Mouse (Mus musculus): Measurements from ENCODE around the gene Mindy1. TPM values are rescaled to one million over a fixed set of nuclear protein-coding genes. Genes with fewer than 3 reads are reported as not detected.
A peak's percentile ranks its signal among the peaks of the same experiment; 100 is the strongest.

Mindy1 gene
- polyA plus RNA-seq, 1 experiment: 60.3 TPM

GRCm38 (mm10) chr3:95315094-95315843 lies 34.1 kb downstream of the Mindy1 start:
- no peaks in the 10 kb centered on the region for H3K36me3 ChIP-seq (ENCODE audit: control insufficient read depth, insufficient read depth, low read length)
- H3K27ac ChIP-seq (ENCODE audit: control insufficient read depth, insufficient read depth, low read depth, low read length): peak overlapping the region; percentile 90
- peaks cover 12% of the 10 kb centered on the region for H3K4me1 ChIP-seq (ENCODE audit: control insufficient read depth, insufficient read depth, low read length)
- H3K27me3 ChIP-seq (ENCODE audit: control insufficient read depth, insufficient read depth, low read length): no peaks in the 10 kb centered on the region
- TF ChIP-seq CTCF (IDR thresholded peaks at IDR 0.05; ENCODE audit: control insufficient read depth, insufficient read depth, insufficient replicate concordance, low read depth, low read length) (no peak), POLR2A (IDR thresholded peaks at IDR 0.05; ENCODE audit: control insufficient read depth, low read depth, low read length) (peak; percentile 36)
- H3K4me3 ChIP-seq (ENCODE audit: control insufficient read depth, low read depth, low read length): peak overlapping the region; percentile 90

- TF ChIP-seq CTCF (IDR thresholded peaks at IDR 0.05; ENCODE audit: control insufficient read depth, insufficient read depth, insufficient replicate concordance, low read depth, low read length) (no peak), POLR2A (IDR thresholded peaks at IDR 0.05; ENCODE audit: control insufficient read depth, low read depth, low read length) (no peak)
- peaks cover 12% of the 10 kb centered on the region for H3K4me1 ChIP-seq (ENCODE audit: control insufficient read depth, insufficient read depth, low read length)
- H3K27me3 ChIP-seq (ENCODE audit: control insufficient read depth, insufficient read depth, low read length): no peaks in the 10 kb centered on the region
Measured at GRCm38 (mm10) chr3:95315844-95316550, 34.9 kb downstream of the Mindy1 start.

GRCm38 (mm10) chr3:95317414-95318080 lies 36.4 kb downstream of the Mindy1 start:
- H3K4me3 ChIP-seq (ENCODE audit: control insufficient read depth, low read depth, low read length): no peak overlapping the region
- TF ChIP-seq POLR2A (IDR thresholded peaks at IDR 0.05; ENCODE audit: control insufficient read depth, low read depth, low read length) (no peak), CTCF (IDR thresholded peaks at IDR 0.05; ENCODE audit: control insufficient read depth, insufficient read depth, insufficient replicate concordance, low read depth, low read length) (peak; percentile 60; the same call in 1 of the 2 replicates)
- no peaks in the 10 kb centered on the region for H3K36me3 ChIP-seq (ENCODE audit: control insufficient read depth, insufficient read depth, low read length)
- H3K4me1 ChIP-seq (ENCODE audit: control insufficient read depth, insufficient read depth, low read length): peaks cover 12% of the 10 kb centered on the region
- H3K27me3 ChIP-seq (ENCODE audit: control insufficient read depth, insufficient read depth, low read length): no peaks in the 10 kb centered on the region
- no peak overlapping the region for H3K27ac ChIP-seq (ENCODE audit: control insufficient read depth, insufficient read depth, low read depth, low read length)

More at GRCm38 (mm10) chr3:95315844-95316550, 34.9 kb downstream of the Mindy1 start:
- Histone ChIP-seq H3K4me3 (ENCODE audit: control insufficient read depth, low read depth, low read length) (peak overlapping the region; percentile 90), H3K36me3 (ENCODE audit: control insufficient read depth, insufficient read depth, low read length) (no peaks in the 10 kb centered on the region), H3K27ac (ENCODE audit: control insufficient read depth, insufficient read depth, low read depth, low read length) (peak overlapping the region; percentile 90)

GRCm38 (mm10) chr3:95318548-95318947 lies 37.4 kb downstream of the Mindy1 start:
- no peak for TF ChIP-seq POLR2A (IDR thresholded peaks at IDR 0.05; ENCODE audit: control insufficient read depth, low read depth, low read length)
- no peak for TF ChIP-seq CTCF (IDR thresholded peaks at IDR 0.05; ENCODE audit: control insufficient read depth, insufficient read depth, insufficient replicate concordance, low read depth, low read length)
- no peaks in the 10 kb centered on the region for H3K27me3 ChIP-seq (ENCODE audit: control insufficient read depth, insufficient read depth, low read length)
- H3K36me3 ChIP-seq (ENCODE audit: control insufficient read depth, insufficient read depth, low read length): no peaks in the 10 kb centered on the region; the same call in 1 of the 2 replicates
- peaks cover 12% of the 10 kb centered on the region for H3K4me1 ChIP-seq (ENCODE audit: control insufficient read depth, insufficient read depth, low read length)
- H3K27ac ChIP-seq (ENCODE audit: control insufficient read depth, insufficient read depth, low read depth, low read length): no peak overlapping the region
- H3K4me3 ChIP-seq (ENCODE audit: control insufficient read depth, low read depth, low read length): no peak overlapping the region

- peaks cover 12% of the 10 kb centered on the region for H3K4me1 ChIP-seq (ENCODE audit: control insufficient read depth, insufficient read depth, low read length)
Measured at GRCm38 (mm10) chr3:95319110-95319509, 38.0 kb downstream of the Mindy1 start.

GRCm38 (mm10) chr3:95319701-95320625 lies 38.8 kb downstream of the Mindy1 start:
- peaks cover 9% of the 10 kb centered on the region for H3K4me1 ChIP-seq (ENCODE audit: control insufficient read depth, insufficient read depth, low read length)
- no peak for TF ChIP-seq CTCF (IDR thresholded peaks at IDR 0.05; ENCODE audit: control insufficient read depth, insufficient read depth, insufficient replicate concordance, low read depth, low read length)
- no peak for TF ChIP-seq POLR2A (IDR thresholded peaks at IDR 0.05; ENCODE audit: control insufficient read depth, low read depth, low read length)
- peaks cover 2% of the 10 kb centered on the region for H3K36me3 ChIP-seq (ENCODE audit: control insufficient read depth, insufficient read depth, low read length)
- H3K4me3 ChIP-seq (ENCODE audit: control insufficient read depth, low read depth, low read length): no peak overlapping the region
- no peaks in the 10 kb centered on the region for H3K27me3 ChIP-seq (ENCODE audit: control insufficient read depth, insufficient read depth, low read length)
- no peak overlapping the region for H3K27ac ChIP-seq (ENCODE audit: control insufficient read depth, insufficient read depth, low read depth, low read length)

More at GRCm38 (mm10) chr3:95319110-95319509, 38.0 kb downstream of the Mindy1 start:
- H3K27ac ChIP-seq (ENCODE audit: control insufficient read depth, insufficient read depth, low read depth, low read length): no peak overlapping the region
- no peak overlapping the region for H3K4me3 ChIP-seq (ENCODE audit: control insufficient read depth, low read depth, low read length)
- no peak for TF ChIP-seq POLR2A (IDR thresholded peaks at IDR 0.05; ENCODE audit: control insufficient read depth, low read depth, low read length)
- H3K27me3 ChIP-seq (ENCODE audit: control insufficient read depth, insufficient read depth, low read length): no peaks in the 10 kb centered on the region
- peaks cover 1% of the 10 kb centered on the region for H3K36me3 ChIP-seq (ENCODE audit: control insufficient read depth, insufficient read depth, low read length)
